Mouse (Mus musculus): Measurements from ENCODE around the gene Thegl. TPM values are rescaled to one million over a fixed set of nuclear protein-coding genes. Genes with fewer than 3 reads are reported as not detected.

Thegl gene
- polyA plus RNA-seq, 1 experiment, result 0.13 TPM

DNA sequence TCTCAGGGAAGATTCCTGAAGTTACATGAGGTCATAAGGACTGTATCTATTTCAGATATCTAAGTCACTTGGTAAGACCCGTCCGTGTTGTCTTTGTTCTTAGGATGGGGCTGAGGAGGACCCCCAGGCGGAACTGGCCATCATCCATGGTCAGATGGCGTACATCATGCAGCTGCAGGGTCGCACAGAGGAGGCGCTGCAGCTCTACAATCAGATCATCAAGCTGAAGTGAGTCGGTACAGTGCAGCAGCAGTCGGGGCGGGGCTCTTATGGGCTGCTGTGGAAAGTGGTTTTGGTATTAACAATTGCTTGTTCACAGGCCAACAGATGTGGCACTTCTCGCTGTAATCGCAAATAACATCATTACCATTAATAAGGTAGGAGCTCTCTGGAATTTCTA is 31.8 kb upstream of the Thegl start:
- 88% methylated on average over 11 of the region's 11 CpGs for WGBS
- TF ChIP-seq POLR2A (IDR thresholded peaks at IDR 0.05; ENCODE audit: low read depth, low read length), result no peak
- TF ChIP-seq CTCF (IDR thresholded peaks at IDR 0.05; ENCODE audit: extremely low read depth, insufficient read length, insufficient replicate concordance, low read depth, low read length), result no peak

DNA sequence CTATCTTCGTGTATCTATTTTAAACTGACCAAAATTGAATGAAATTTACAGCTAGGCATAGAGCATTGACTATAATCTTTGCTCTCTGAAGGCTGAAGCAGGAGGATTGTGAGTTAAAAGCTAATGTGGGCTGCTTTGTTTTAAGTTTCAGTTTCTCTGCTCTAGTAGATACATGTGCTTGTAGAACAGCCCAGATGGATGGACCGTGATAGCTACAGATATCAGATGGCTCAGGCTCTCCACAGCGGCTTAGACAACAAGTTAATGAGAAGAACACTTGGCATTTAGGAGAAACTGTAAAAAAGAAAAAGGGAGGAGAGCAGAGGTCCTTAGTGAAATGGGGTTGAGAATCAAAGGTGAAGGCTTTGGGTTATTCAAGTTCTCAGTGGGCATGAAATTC is 25.0 kb upstream of the Thegl start:
- Histone ChIP-seq H3K4me1 (ENCODE audit: control insufficient read depth, insufficient read depth, insufficient read length, low read length) (no peaks in the 10 kb centered on the region), H3K27ac (ENCODE audit: insufficient read depth, low read depth, low read length) (no peak overlapping the region), H3K36me3 (ENCODE audit: control insufficient read depth, insufficient read depth, low read length) (peaks cover 69% of the 10 kb centered on the region), H3K4me3 (ENCODE audit: low read depth, low read length) (no peak overlapping the region), H3K27me3 (ENCODE audit: control insufficient read depth, insufficient read depth, low read length) (no peaks in the 10 kb centered on the region)
- 96% methylated on average over 3 of the region's 3 CpGs for WGBS
- TF ChIP-seq POLR2A (IDR thresholded peaks at IDR 0.05; ENCODE audit: low read depth, low read length) (no peak), CTCF (IDR thresholded peaks at IDR 0.05; ENCODE audit: extremely low read depth, insufficient read length, insufficient replicate concordance, low read depth, low read length) (no peak)

More for the DNA sequence above, 31.8 kb upstream of the Thegl start:
- no peak overlapping the region for H3K4me3 ChIP-seq (ENCODE audit: low read depth, low read length)
- no peaks in the 10 kb centered on the region for H3K27me3 ChIP-seq (ENCODE audit: control insufficient read depth, insufficient read depth, low read length)
- no peaks in the 10 kb centered on the region for H3K4me1 ChIP-seq (ENCODE audit: control insufficient read depth, insufficient read depth, insufficient read length, low read length)
- peaks cover 67% of the 10 kb centered on the region for H3K36me3 ChIP-seq (ENCODE audit: control insufficient read depth, insufficient read depth, low read length)
- no peak overlapping the region for H3K27ac ChIP-seq (ENCODE audit: insufficient read depth, low read depth, low read length)

DNA sequence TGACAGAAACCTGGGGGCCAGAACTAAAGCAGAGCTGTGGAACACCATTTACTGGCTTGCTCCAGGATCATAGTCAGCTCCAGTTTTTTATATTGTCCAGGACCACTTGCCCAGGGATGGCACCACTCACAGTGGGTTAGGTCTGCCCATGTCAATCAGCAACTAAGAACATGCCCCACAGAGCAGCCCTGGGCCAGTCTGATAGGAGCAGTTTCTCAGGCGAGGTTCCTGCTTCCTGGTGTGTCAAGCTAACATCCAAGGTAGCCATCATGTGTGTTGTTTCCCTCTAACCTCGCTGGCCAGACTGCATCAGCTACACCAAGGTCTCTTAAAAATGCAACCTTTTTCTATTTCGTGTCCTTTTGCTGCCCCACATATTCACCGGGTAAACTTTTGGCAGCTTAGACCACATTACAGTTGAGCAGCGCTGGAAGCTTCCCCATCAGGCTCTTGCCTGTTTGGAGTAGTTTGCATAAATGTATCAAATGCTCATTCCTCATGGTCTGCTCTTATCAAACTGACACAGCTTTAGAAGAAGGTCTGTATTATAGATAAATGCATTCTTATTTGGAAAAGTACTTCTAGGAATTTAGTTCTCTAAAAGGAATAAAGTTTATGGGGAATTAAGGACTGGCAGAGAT is 22.5 kb upstream of the Thegl start:
- Histone ChIP-seq H3K36me3 (ENCODE audit: control insufficient read depth, insufficient read depth, low read length) (peaks cover 73% of the 10 kb centered on the region), H3K27me3 (ENCODE audit: control insufficient read depth, insufficient read depth, low read length) (no peaks in the 10 kb centered on the region)
- WGBS, result 93% methylated on average over 5 of the region's 5 CpGs

DNA sequence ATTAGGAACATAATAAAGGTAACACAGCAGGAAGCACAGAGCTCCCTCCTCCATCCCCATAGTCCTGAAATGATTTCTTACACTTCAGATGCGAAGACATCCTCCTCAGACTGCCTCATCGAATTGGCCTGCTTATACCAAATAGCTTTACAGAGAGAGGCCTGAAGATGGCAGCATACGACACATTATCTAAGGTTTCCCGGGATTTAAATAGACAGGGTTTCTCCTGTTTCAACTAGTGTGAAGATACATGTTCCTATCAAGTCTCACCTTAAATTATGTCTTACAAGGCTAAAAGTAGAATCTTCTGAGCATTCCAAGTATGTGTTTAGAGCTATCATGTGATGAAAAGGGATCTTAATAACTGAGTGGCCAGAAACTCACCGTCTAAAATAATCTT is 17.4 kb upstream of the Thegl start:
- Histone ChIP-seq H3K4me1 (ENCODE audit: control insufficient read depth, insufficient read depth, insufficient read length, low read length) (no peaks in the 10 kb centered on the region), H3K27me3 (ENCODE audit: control insufficient read depth, insufficient read depth, low read length) (no peaks in the 10 kb centered on the region), H3K27ac (ENCODE audit: insufficient read depth, low read depth, low read length) (no peak overlapping the region), H3K4me3 (ENCODE audit: low read depth, low read length) (no peak overlapping the region), H3K36me3 (ENCODE audit: control insufficient read depth, insufficient read depth, low read length) (peaks cover 52% of the 10 kb centered on the region)
- 36% methylated on average over 5 of the region's 5 CpGs for WGBS
- TF ChIP-seq POLR2A (IDR thresholded peaks at IDR 0.05; ENCODE audit: low read depth, low read length), result no peak

More for the DNA sequence above, 22.5 kb upstream of the Thegl start:
- TF ChIP-seq POLR2A (IDR thresholded peaks at IDR 0.05; ENCODE audit: low read depth, low read length), result no peak
- no peak for TF ChIP-seq CTCF (IDR thresholded peaks at IDR 0.05; ENCODE audit: extremely low read depth, insufficient read length, insufficient replicate concordance, low read depth, low read length)
- H3K27ac ChIP-seq (ENCODE audit: insufficient read depth, low read depth, low read length), result no peak overlapping the region
- H3K4me3 ChIP-seq (ENCODE audit: low read depth, low read length), result no peak overlapping the region
- no peaks in the 10 kb centered on the region for H3K4me1 ChIP-seq (ENCODE audit: control insufficient read depth, insufficient read depth, insufficient read length, low read length)

DNA sequence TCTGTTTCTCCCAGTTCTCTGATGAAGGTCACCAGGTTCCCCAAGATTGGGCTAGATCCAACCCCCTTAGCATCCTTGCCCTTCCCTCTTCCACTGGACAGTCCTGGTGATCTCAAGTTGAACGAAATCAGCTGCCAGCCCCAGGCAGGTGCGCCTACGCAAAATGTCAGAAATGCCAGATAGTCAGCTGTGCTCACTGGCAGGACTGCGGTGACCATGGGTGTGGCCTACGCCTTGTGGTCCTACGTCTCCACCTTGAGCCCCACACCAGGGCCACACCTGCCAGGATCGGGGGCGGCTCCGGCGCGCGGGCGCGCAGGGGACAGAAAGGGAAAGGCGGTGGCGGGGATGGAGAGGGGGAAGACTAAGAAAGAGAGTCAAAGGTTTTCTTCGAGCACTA is 14.6 kb upstream of the Thegl start:
- H3K27ac ChIP-seq (ENCODE audit: insufficient read depth, low read depth, low read length), result no peak overlapping the region
- TF ChIP-seq CTCF (IDR thresholded peaks at IDR 0.05; ENCODE audit: extremely low read depth, insufficient read length, insufficient replicate concordance, low read depth, low read length) (no peak), POLR2A (IDR thresholded peaks at IDR 0.05; ENCODE audit: low read depth, low read length) (no peak)
- 94% methylated on average over 17 of the region's 17 CpGs for WGBS
- no peaks in the 10 kb centered on the region for H3K4me1 ChIP-seq (ENCODE audit: control insufficient read depth, insufficient read depth, insufficient read length, low read length)
- H3K4me3 ChIP-seq (ENCODE audit: low read depth, low read length), result no peak overlapping the region
- no peaks in the 10 kb centered on the region for H3K27me3 ChIP-seq (ENCODE audit: control insufficient read depth, insufficient read depth, low read length)
- peaks cover 30% of the 10 kb centered on the region for H3K36me3 ChIP-seq (ENCODE audit: control insufficient read depth, insufficient read depth, low read length)

DNA sequence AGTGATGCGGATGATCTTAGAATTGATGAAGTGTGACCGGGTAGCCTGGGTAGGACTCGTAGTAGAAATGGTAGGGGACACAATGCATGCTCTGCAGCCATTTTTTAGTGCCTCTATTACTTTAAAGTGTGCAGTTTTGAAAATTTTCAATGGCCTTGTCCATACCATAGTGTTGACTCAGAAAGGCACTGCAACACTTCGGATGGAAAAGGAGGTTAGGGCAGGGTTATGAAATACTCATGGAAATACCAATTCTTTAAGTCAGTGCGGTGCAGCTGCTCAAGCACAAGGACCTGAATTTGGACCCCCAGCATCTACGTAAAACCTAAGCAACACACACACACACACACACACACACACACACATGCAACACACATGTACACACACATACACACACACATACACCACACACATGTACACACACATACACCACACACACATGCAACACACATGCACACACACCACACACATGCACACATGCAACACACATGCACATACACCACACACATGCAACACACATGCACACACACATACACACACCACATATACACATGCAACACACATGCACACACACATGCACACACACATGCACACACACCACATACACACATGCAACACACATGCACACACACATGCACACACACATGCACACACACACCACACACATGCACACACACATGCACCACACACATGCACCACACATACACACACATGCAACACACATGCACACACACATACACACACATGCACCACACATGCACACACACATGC is 11.6 kb upstream of the Thegl start, which contains the start of gene Arl9:
Gene Arl9, plus strand, starts transcription at position 5 of the 771 bp plus-strand sequence.
- H3K4me1 ChIP-seq (ENCODE audit: control insufficient read depth, insufficient read depth, insufficient read length, low read length), result no peaks in the 10 kb centered on the region
- no peak for TF ChIP-seq POLR2A (IDR thresholded peaks at IDR 0.05; ENCODE audit: low read depth, low read length)
- TF ChIP-seq CTCF (IDR thresholded peaks at IDR 0.05; ENCODE audit: extremely low read depth, insufficient read length, insufficient replicate concordance, low read depth, low read length), result no peak
- H3K27me3 ChIP-seq (ENCODE audit: control insufficient read depth, insufficient read depth, low read length), result no peaks in the 10 kb centered on the region
- H3K36me3 ChIP-seq (ENCODE audit: control insufficient read depth, insufficient read depth, low read length), result peaks cover 8% of the 10 kb centered on the region
- no peak within 1 kb of the TSS for H3K27ac ChIP-seq (ENCODE audit: insufficient read depth, low read depth, low read length)
- H3K4me3 ChIP-seq (ENCODE audit: low read depth, low read length), result no peak within 1 kb of the TSS
- 90% methylated on average over 6 of the region's 6 CpGs for WGBS

DNA sequence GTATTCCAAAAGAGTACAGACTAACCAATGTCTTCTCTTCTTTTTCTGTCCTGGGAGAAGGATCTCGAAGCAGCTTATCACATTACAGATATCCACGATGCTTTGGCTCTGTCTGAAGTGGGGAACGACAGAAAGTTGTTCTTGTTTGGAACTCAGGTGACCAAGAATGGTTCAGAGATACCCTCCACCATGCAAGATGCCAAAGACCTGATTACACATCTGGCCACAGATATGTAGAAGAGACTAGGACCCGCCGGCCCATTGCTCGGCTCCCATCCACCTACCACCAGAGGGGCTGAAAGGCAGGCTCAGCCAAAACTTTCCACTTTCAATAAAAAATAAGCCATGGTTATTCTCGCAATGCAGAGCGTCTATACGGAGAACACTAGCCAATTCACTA is 5.5 kb upstream of the Thegl start:
- 90% methylated on average over 9 of the region's 9 CpGs for WGBS
- Histone ChIP-seq H3K27me3 (ENCODE audit: control insufficient read depth, insufficient read depth, low read length) (no peaks in the 10 kb centered on the region), H3K36me3 (ENCODE audit: control insufficient read depth, insufficient read depth, low read length) (no peaks in the 10 kb centered on the region), H3K4me1 (ENCODE audit: control insufficient read depth, insufficient read depth, insufficient read length, low read length) (no peaks in the 10 kb centered on the region), H3K4me3 (ENCODE audit: low read depth, low read length) (no peak overlapping the region), H3K27ac (ENCODE audit: insufficient read depth, low read depth, low read length) (no peak overlapping the region)
- TF ChIP-seq POLR2A (IDR thresholded peaks at IDR 0.05; ENCODE audit: low read depth, low read length) (no peak), CTCF (IDR thresholded peaks at IDR 0.05; ENCODE audit: extremely low read depth, insufficient read length, insufficient replicate concordance, low read depth, low read length) (no peak)

All from small intestine, adult 2 months (tissue).